Mouse (Mus musculus): Measurements from ENCODE around the gene Fut9. TPM values are rescaled to one million over a fixed set of nuclear protein-coding genes. Genes with fewer than 3 reads are reported as not detected.

Gene Fut9
- polyA plus RNA-seq, 1 experiment: 0.18 TPM

GRCm38 (mm10) chr4:25645580-25645979 lies 154.5 kb downstream of the Fut9 start:
- no peaks in the 10 kb centered on the region for H3K79me2 ChIP-seq (ENCODE audit: control insufficient read depth, insufficient read depth)
- TF ChIP-seq MYOG (IDR thresholded peaks at IDR 0.05; ENCODE audit: control insufficient read depth in 1 of 3, insufficient read depth in 1 of 3, insufficient read length in 2 of 3, low read depth in 2 of 3) (peak in 1 of 3 experiments; percentile 58), POLR2AphosphoS2 (IDR thresholded peaks at IDR 0.05; ENCODE audit: insufficient read length, low read depth) (no peak), USF1 (IDR thresholded peaks at IDR 0.05; ENCODE audit: low read depth) (no peak), TCF12 (IDR thresholded peaks at IDR 0.05; ENCODE audit: insufficient read depth, poor library complexity, severe bottlenecking) (peak; percentile 54), MYOD1 (IDR thresholded peaks at IDR 0.05; ENCODE audit: control insufficient read depth in 1 of 3, insufficient read length in 2 of 3, low read depth in 2 of 3) (peak in 2 of 3 experiments; percentile 57 to 85)
- no peak overlapping the region for H3ac ChIP-seq (ENCODE audit: control insufficient read depth, insufficient read length)
- peak overlapping the region; percentile 68 for H3K4me2 ChIP-seq (ENCODE audit: low read depth)
- no peaks in the 10 kb centered on the region for H3K36me3 ChIP-seq (ENCODE audit: control insufficient read depth, insufficient read depth)
- no peaks in the 10 kb centered on the region for H3K27me3 ChIP-seq (ENCODE audit: control insufficient read depth, insufficient read depth, insufficient read length)
- H3K4me3 ChIP-seq: no peak overlapping the region

GRCm38 (mm10) chr4:25641993-25642392 lies 158.1 kb downstream of the Fut9 start:
- TF ChIP-seq E2F4 (IDR thresholded peaks at IDR 0.05; ENCODE audit: insufficient read depth) (no peak), MAX (IDR thresholded peaks at IDR 0.05; ENCODE audit: low read depth) (no peak), POLR2AphosphoS2 (IDR thresholded peaks at IDR 0.05; ENCODE audit: insufficient read length, low read depth) (no peak), MYOG (IDR thresholded peaks at IDR 0.05; ENCODE audit: control insufficient read depth in 1 of 3, insufficient read depth in 1 of 3, insufficient read length in 2 of 3, low read depth in 2 of 3) (no peak), POLR2A (IDR thresholded peaks at IDR 0.05; ENCODE audit: insufficient read length, low read depth) (no peak), CEBPB (IDR thresholded peaks at IDR 0.05; ENCODE audit: insufficient read depth, poor library complexity, severe bottlenecking) (no peak), MYOD1 (IDR thresholded peaks at IDR 0.05; ENCODE audit: control insufficient read depth in 1 of 3, insufficient read length in 2 of 3, low read depth in 2 of 3) (no peak), TCF12 (IDR thresholded peaks at IDR 0.05; ENCODE audit: insufficient read depth, poor library complexity, severe bottlenecking) (no peak), SRF (IDR thresholded peaks at IDR 0.05; ENCODE audit: control insufficient read depth, insufficient read length, low read depth) (no peak), TCF3 (IDR thresholded peaks at IDR 0.05; ENCODE audit: insufficient read length, low read depth) (no peak), USF1 (IDR thresholded peaks at IDR 0.05; ENCODE audit: low read depth) (no peak)
- no peak overlapping the region for H3ac ChIP-seq (ENCODE audit: control insufficient read depth, insufficient read length)
- H3K4me2 ChIP-seq (ENCODE audit: low read depth): no peak overlapping the region
- H3K4me3 ChIP-seq: no peak overlapping the region
- no peaks in the 10 kb centered on the region for H3K27me3 ChIP-seq (ENCODE audit: control insufficient read depth, insufficient read depth, insufficient read length)
- no peaks in the 10 kb centered on the region for H3K36me3 ChIP-seq (ENCODE audit: control insufficient read depth, insufficient read depth)
- no peaks in the 10 kb centered on the region for H3K79me2 ChIP-seq (ENCODE audit: control insufficient read depth, insufficient read depth)

- H3K36me3 ChIP-seq (ENCODE audit: control insufficient read depth, insufficient read depth): no peaks in the 10 kb centered on the region
- no peak overlapping the region for H3K4me3 ChIP-seq
- H3K79me2 ChIP-seq (ENCODE audit: control insufficient read depth, insufficient read depth): no peaks in the 10 kb centered on the region
- H3ac ChIP-seq (ENCODE audit: control insufficient read depth, insufficient read length): no peak overlapping the region
- no peak overlapping the region for H3K4me2 ChIP-seq (ENCODE audit: low read depth)
- H3K27me3 ChIP-seq (ENCODE audit: control insufficient read depth, insufficient read depth, insufficient read length): no peaks in the 10 kb centered on the region
- no peak for TF ChIP-seq SRF (IDR thresholded peaks at IDR 0.05; ENCODE audit: control insufficient read depth, insufficient read length, low read depth)
- TF ChIP-seq POLR2A (IDR thresholded peaks at IDR 0.05; ENCODE audit: insufficient read length, low read depth): no peak
- no peak for TF ChIP-seq TCF12 (IDR thresholded peaks at IDR 0.05; ENCODE audit: insufficient read depth, poor library complexity, severe bottlenecking)
- no peak for TF ChIP-seq MYOG (IDR thresholded peaks at IDR 0.05; ENCODE audit: control insufficient read depth in 1 of 3, insufficient read depth in 1 of 3, insufficient read length in 2 of 3, low read depth in 2 of 3)
- TF ChIP-seq MYOD1 (IDR thresholded peaks at IDR 0.05; ENCODE audit: control insufficient read depth in 1 of 3, insufficient read length in 2 of 3, low read depth in 2 of 3): no peak
- no peak for TF ChIP-seq CEBPB (IDR thresholded peaks at IDR 0.05; ENCODE audit: insufficient read depth, poor library complexity, severe bottlenecking)
- no peak for TF ChIP-seq TCF3 (IDR thresholded peaks at IDR 0.05; ENCODE audit: insufficient read length, low read depth)
- no peak for TF ChIP-seq E2F4 (IDR thresholded peaks at IDR 0.05; ENCODE audit: insufficient read depth)
Measured at GRCm38 (mm10) chr4:25633262-25633661, 166.8 kb downstream of the Fut9 start.

GRCm38 (mm10) chr4:25628113-25628512 lies 171.9 kb downstream of the Fut9 start:
- TF ChIP-seq SRF (IDR thresholded peaks at IDR 0.05; ENCODE audit: control insufficient read depth, insufficient read length, low read depth) (no peak), MAX (IDR thresholded peaks at IDR 0.05; ENCODE audit: low read depth) (no peak), USF1 (IDR thresholded peaks at IDR 0.05; ENCODE audit: low read depth) (no peak), E2F4 (IDR thresholded peaks at IDR 0.05; ENCODE audit: insufficient read depth) (no peak), MYOG (IDR thresholded peaks at IDR 0.05; ENCODE audit: control insufficient read depth in 1 of 3, insufficient read depth in 1 of 3, insufficient read length in 2 of 3, low read depth in 2 of 3) (no peak), MYOD1 (IDR thresholded peaks at IDR 0.05; ENCODE audit: control insufficient read depth in 1 of 3, insufficient read length in 2 of 3, low read depth in 2 of 3) (no peak), POLR2AphosphoS2 (IDR thresholded peaks at IDR 0.05; ENCODE audit: insufficient read length, low read depth) (no peak)
- no peak overlapping the region for H3K4me3 ChIP-seq
- H3K36me3 ChIP-seq (ENCODE audit: control insufficient read depth, insufficient read depth): no peaks in the 10 kb centered on the region
- H3K27me3 ChIP-seq (ENCODE audit: control insufficient read depth, insufficient read depth, insufficient read length): no peaks in the 10 kb centered on the region
- H3ac ChIP-seq (ENCODE audit: control insufficient read depth, insufficient read length): no peak overlapping the region
- H3K4me2 ChIP-seq (ENCODE audit: low read depth): no peak overlapping the region
- H3K79me2 ChIP-seq (ENCODE audit: control insufficient read depth, insufficient read depth): no peaks in the 10 kb centered on the region

- Histone ChIP-seq H3K4me3 (no peak overlapping the region), H3ac (ENCODE audit: control insufficient read depth, insufficient read length) (no peak overlapping the region), H3K27me3 (ENCODE audit: control insufficient read depth, insufficient read depth, insufficient read length) (no peaks in the 10 kb centered on the region), H3K36me3 (ENCODE audit: control insufficient read depth, insufficient read depth) (no peaks in the 10 kb centered on the region), H3K4me2 (ENCODE audit: low read depth) (no peak overlapping the region), H3K79me2 (ENCODE audit: control insufficient read depth, insufficient read depth) (no peaks in the 10 kb centered on the region)
- no peak for TF ChIP-seq POLR2A (IDR thresholded peaks at IDR 0.05; ENCODE audit: insufficient read length, low read depth)
- TF ChIP-seq TCF12 (IDR thresholded peaks at IDR 0.05; ENCODE audit: insufficient read depth, poor library complexity, severe bottlenecking): no peak
- TF ChIP-seq USF1 (IDR thresholded peaks at IDR 0.05; ENCODE audit: low read depth): no peak
- TF ChIP-seq E2F4 (IDR thresholded peaks at IDR 0.05; ENCODE audit: insufficient read depth): no peak
- TF ChIP-seq MYOG (IDR thresholded peaks at IDR 0.05; ENCODE audit: control insufficient read depth in 1 of 3, insufficient read depth in 1 of 3, insufficient read length in 2 of 3, low read depth in 2 of 3): no peak
- TF ChIP-seq MAX (IDR thresholded peaks at IDR 0.05; ENCODE audit: low read depth): no peak
- TF ChIP-seq POLR2AphosphoS2 (IDR thresholded peaks at IDR 0.05; ENCODE audit: insufficient read length, low read depth): no peak
- no peak for TF ChIP-seq SRF (IDR thresholded peaks at IDR 0.05; ENCODE audit: control insufficient read depth, insufficient read length, low read depth)
- no peak for TF ChIP-seq REST (IDR thresholded peaks at IDR 0.05; ENCODE audit: insufficient read depth, insufficient read length)
- TF ChIP-seq MYOD1 (IDR thresholded peaks at IDR 0.05; ENCODE audit: control insufficient read depth in 1 of 3, insufficient read length in 2 of 3, low read depth in 2 of 3): no peak
- TF ChIP-seq TCF3 (IDR thresholded peaks at IDR 0.05; ENCODE audit: insufficient read length, low read depth): no peak
- no peak for TF ChIP-seq CEBPB (IDR thresholded peaks at IDR 0.05; ENCODE audit: insufficient read depth, poor library complexity, severe bottlenecking)
Measured at GRCm38 (mm10) chr4:25627467-25627866, 172.6 kb downstream of the Fut9 start.

All from myocyte (in vitro differentiated cells).